Mouse (Mus musculus): ENCODE data around the gene Nlrp6. TPM values are rescaled to one million over a fixed set of nuclear protein-coding genes. Genes with fewer than 3 reads are reported as not detected.
"Not testable (repeated sequence)": the region's sequence is repeated elsewhere in the genome, so short reads cannot be mapped to it uniquely, and the experiment has no call there.

Nlrp6 gene
- total RNA-seq, 1 experiment from 2014 or later = 6.6 TPM

- DNase-seq = peak; percentile 77
These were observed 29.3 kb downstream of the Nlrp6 start, which contains the start of gene Ifitm5 for GRCm38 (mm10) chr7:140949824-140950530. Gene Ifitm5, minus strand, starts transcription at chr7:140950291.

- peak; percentile 41 for DNase-seq
These were observed 30.3 kb downstream of the Nlrp6 start for GRCm38 (mm10) chr7:140951051-140951450.

- no peak for DNase-seq
These were observed 31.1 kb downstream of the Nlrp6 start for GRCm38 (mm10) chr7:140951765-140952164.

GRCm38 (mm10) chr7:140952441-140952840 lies 31.7 kb downstream of the Nlrp6 start:
- DNase-seq = no peak

- no peak for DNase-seq
These were observed 32.4 kb downstream of the Nlrp6 start for GRCm38 (mm10) chr7:140953133-140953532.

GRCm38 (mm10) chr7:140953800-140954732 lies 33.4 kb downstream of the Nlrp6 start:
- no peak for DNase-seq

- DNase-seq = peak; percentile 42
These were observed 34.0 kb downstream of the Nlrp6 start for GRCm38 (mm10) chr7:140954733-140955071.

GRCm38 (mm10) chr7:140955342-140955741 lies 34.6 kb downstream of the Nlrp6 start:
- no peak for DNase-seq

- DNase-seq = peak; percentile 87
These were observed 35.3 kb downstream of the Nlrp6 start, which contains the start of the genes Gm45717 and Ifitm2 for GRCm38 (mm10) chr7:140955758-140956555. Gene Gm45717, minus strand, starts transcription at chr7:140955937. Gene Ifitm2, minus strand, starts transcription at chr7:140955987.

GRCm38 (mm10) chr7:140956556-140956869 lies 35.8 kb downstream of the Nlrp6 start:
- DNase-seq = no peak

GRCm38 (mm10) chr7:140959181-140959901 lies 38.6 kb downstream of the Nlrp6 start:
- DNase-seq = peak; percentile 59

- no peak for DNase-seq
These were observed 39.3 kb downstream of the Nlrp6 start for GRCm38 (mm10) chr7:140960026-140960425.

GRCm38 (mm10) chr7:140961416-140961815 lies 40.7 kb downstream of the Nlrp6 start:
- DNase-seq = no peak

GRCm38 (mm10) chr7:140962733-140963132 lies 42.0 kb downstream of the Nlrp6 start:
- DNase-seq = no peak

- DNase-seq = no peak
These were observed 46.2 kb downstream of the Nlrp6 start, which contains the start of gene Ifitm1 for GRCm38 (mm10) chr7:140966921-140967320. Gene Ifitm1, plus strand, starts transcription at chr7:140967221.

GRCm38 (mm10) chr7:140967862-140968591 lies 47.3 kb downstream of the Nlrp6 start:
- DNase-seq = no peak

GRCm38 (mm10) chr7:140968710-140969109 lies 48.0 kb downstream of the Nlrp6 start:
- DNase-seq = not testable (repeated sequence)

- DNase-seq = no peak
These were observed 50.2 kb downstream of the Nlrp6 start for GRCm38 (mm10) chr7:140970931-140971330.

GRCm38 (mm10) chr7:140971479-140972171 lies 50.9 kb downstream of the Nlrp6 start:
- no peak for DNase-seq

Measured in adrenal gland, postnatal 14 days (tissue).